Mouse (Mus musculus) NIH3T3 (cell line): ENCODE measurements around the gene Napsa.

Experiments
- DNase-seq: peaks from one replicate; pipeline ENCODE4 v3.0.0-alpha.2; 2012; ENCODE audit warnings: low read depth

Napsa gene

GRCm38 (mm10) chr7:44538756-44539624 is 33.2 kb upstream of the Napsa start:
- no peak for DNase-seq

DNA sequence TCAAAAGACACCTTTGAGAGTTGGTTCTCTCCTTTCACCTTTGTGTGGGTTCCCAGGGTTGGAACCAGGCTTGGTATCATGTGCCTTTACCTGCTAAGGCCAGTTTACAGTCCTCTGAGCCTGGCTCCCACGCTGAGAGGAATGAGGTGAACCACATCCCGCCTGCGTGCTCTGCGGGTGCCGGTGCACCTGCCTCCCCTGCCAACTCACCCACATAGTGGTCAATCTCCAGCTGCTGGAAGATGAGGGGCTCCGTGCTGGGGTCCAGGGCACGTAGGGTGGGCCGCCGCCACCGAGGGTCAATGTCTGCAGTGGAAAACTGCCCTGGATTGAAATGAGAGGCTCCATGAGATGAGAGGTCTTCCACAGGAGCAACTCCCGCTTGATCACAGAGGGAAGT is 29.6 kb upstream of the Napsa start:
- no peak for DNase-seq

GRCm38 (mm10) chr7:44543071-44543470 is 29.1 kb upstream of the Napsa start:
- DNase-seq = no peak

- DNase-seq = no peak
Observed at GRCm38 (mm10) chr7:44546274-44546673, 25.9 kb upstream of the Napsa start.

DNA sequence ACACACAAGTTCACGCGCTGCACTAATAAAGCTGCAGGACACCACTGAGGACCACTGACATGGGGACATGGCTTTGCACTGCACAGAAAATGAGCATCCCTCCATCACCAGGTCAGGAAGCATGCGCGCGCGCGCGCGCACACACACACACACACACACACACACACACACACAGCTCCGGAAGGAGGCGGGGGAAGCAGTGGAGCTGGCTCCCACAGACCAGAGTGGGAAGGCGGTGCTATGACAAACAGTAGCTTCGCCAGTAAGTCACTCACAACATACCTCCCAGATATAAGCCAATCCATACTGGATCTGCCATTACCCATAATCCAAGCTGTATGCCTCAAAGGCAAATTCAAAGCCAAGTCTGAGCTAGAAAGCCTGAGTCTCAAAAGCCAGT is 25.1 kb upstream of the Napsa start:
- DNase-seq = no peak

DNA sequence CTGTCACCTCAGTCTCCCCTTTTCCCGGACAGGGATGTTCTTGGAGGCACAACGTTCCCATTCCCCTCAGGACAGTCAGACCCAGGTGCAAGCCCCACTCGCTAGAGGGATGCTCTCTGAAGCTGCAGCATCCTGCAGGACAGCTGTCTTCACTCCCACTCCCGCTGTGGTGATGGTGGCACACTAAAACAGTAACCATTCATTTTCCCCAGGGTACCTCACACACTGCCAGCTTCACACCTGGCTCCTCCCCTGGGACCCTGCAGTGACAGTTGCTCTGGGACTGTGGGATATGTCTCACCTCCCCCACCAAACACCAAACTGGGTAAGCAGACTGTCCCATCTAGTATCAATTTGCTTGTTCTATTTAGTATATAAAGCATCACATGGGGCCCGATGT is 24.5 kb upstream of the Napsa start:
- DNase-seq = no peak

GRCm38 (mm10) chr7:44548497-44549087 is 23.6 kb upstream of the Napsa start, which contains the start of gene Pold1:
Gene Pold1, minus strand, starts transcription at chr7:44548849.
- peak; percentile 100 for DNase-seq

- DNase-seq = no peak
Observed at GRCm38 (mm10) chr7:44549621-44550408, 22.4 kb upstream of the Napsa start.

DNA sequence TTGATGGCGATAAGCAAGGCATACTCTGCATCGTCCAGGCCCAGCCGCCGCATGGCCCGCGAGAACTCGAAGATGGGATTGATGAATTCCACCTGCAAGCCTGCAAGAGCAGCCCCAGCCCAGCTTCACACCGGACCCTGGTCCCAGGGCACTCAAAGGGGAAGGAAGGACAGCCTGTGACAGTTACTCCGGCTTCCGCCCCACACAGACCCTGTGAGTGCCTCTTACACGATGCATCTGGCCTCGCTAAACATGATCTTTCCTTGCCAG is 21.8 kb upstream of the Napsa start:
- no peak for DNase-seq

- no peak for DNase-seq
Observed at GRCm38 (mm10) chr7:44551301-44551700, 20.9 kb upstream of the Napsa start.

- no peak for DNase-seq
Observed at GRCm38 (mm10) chr7:44551731-44552130, 20.4 kb upstream of the Napsa start.

GRCm38 (mm10) chr7:44552141-44552908 is 19.9 kb upstream of the Napsa start:
- no peak for DNase-seq

GRCm38 (mm10) chr7:44553196-44553764 is 18.9 kb upstream of the Napsa start:
- peak; percentile 98 for DNase-seq

DNA sequence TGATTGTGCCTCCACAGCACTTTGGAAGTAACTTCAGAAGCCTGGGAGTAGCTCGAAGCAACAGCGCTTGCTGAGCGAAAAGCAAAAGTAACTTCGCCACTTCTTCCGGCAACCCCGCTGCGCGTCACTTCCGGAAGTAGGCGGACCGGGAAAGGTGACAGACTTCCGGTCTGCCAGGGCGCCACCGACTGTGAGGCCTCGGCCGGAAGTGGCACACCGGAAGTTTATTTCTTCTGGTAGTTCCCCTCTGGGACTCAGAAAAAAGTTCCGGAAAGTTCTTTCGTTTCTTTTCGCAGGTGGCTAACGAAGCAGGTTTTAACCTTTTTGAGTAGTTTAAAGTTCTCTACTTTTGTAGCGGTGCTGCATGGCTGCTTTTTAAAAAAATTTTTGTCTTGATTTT is 18.4 kb upstream of the Napsa start, which contains the start of gene Nr1h2:
Nr1h2 (minus strand) TSS at position 126 of the 400 bp plus-strand sequence.
- peak; percentile 97 for DNase-seq

- DNase-seq = no peak
Observed at GRCm38 (mm10) chr7:44557629-44558028, 14.6 kb upstream of the Napsa start.

- peak; percentile 93 for DNase-seq
Observed at GRCm38 (mm10) chr7:44560435-44561400, 11.5 kb upstream of the Napsa start.

- no peak for DNase-seq
Observed at GRCm38 (mm10) chr7:44563284-44563683, 8.9 kb upstream of the Napsa start.

DNA sequence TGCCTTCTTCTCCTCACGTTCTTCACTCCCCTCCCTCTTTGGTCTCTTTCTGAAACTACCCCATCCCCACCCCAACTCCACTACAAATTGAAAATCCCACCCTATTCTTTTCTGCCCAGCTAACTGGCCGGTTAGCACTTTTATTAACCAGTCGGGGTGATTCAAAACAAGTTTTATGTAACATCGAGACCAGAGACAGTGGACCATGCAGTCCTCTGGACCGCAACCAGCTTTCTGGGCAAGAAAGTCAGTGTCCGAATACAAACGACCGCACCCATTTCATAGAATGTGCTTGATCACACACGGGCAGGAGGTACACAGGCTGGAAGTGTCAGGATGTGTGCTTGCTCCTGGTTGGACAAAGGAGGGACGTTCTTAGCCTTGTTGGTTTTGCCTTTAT is 7.7 kb upstream of the Napsa start:
- no peak for DNase-seq

DNA sequence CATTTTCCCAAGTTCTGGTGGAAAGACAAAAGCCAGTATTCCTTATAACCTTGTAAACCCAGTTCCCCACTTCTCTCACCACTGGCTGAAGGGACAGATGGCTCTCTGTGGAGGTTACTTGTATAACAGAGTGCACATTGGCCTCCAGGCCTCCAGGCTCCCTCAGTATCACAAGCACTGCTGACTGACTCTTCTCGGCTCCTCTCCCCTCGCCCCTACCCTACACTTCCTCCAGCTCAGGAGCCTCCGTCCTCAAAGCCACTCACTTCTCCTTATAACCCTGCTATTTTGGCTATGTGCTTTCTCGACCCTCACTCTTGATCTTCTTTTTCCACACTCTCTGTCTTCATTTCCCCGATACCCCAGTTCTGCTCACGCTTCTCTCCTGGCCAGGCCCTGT is 6.8 kb upstream of the Napsa start:
- no peak for DNase-seq

GRCm38 (mm10) chr7:44568803-44569202 is 3.4 kb upstream of the Napsa start:
- no peak for DNase-seq

- DNase-seq = no peak
Observed at GRCm38 (mm10) chr7:44570989-44571388, 1.2 kb upstream of the Napsa start.
